9 mouse cellular contexts compared by ENCODE assay signal in the genomic region with DNA sequence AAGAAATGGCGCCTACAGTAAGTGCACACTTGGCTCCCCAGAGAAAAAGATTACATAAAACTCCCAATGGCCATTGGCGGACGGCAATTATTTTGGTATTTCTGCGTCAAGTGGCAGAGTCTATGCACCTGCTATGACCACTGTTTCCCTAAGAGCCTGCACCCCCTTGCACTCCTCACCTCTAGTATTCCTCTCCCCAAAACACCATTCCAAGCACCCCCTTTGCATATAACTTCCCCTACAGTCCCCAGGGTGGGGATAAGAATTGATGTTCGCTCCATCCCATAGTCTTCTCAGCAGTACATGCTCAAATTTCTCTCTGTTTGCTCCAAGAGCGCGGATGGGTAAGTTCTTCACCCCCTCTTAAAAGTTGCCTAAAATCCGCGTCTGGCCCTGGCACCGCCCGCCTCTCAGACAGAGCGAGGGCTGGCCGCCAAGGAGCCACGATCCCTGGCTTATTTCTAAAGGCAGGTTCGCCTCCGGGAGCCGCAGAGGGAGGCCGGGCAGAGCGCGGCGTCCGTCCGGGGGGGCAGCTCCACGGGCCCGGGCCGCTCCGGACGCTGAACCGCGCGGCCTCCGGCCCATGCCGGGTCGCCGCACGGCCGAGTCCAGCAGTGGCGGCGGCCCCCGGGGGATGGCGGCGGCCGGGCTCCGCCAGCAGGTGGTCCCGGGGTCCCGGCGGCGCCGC. TPM values are rescaled to one million over a fixed set of nuclear protein-coding genes. Genes with fewer than 3 reads are reported as not detected.
DNase-seq lines count a peak whose midpoint lies in the region; ATAC-seq lines count a peak whose summit lies in the region.
"Had no signal": no experiment of that assay in that cellular context is flagged by ENCODE, and none has a peak within 500 bp of the region (broad histone marks: within the 10 kb centered on the region; RNA-seq: fewer than 3 reads in every experiment).

No protein-coding gene starts in this region.

- H3K9ac ChIP-seq in forebrain, embryonic 16.5 days (replicated peaks; ENCODE audit: low read depth, low read length) = peak overlapping the region; percentile 79
- H3K9ac ChIP-seq in hindbrain, embryonic 12.5 days = peak overlapping the region; percentile 84
- H3K9ac ChIP-seq in liver, embryonic 11.5 days (ENCODE audit: low read depth, low read length) = peak overlapping the region; percentile 56; the same call in 1 of the 2 replicates
- peak overlapping the region; percentile 86 for H3K9ac ChIP-seq in neural tube, embryonic 13.5 days

- H3K4me1 ChIP-seq in brown adipose tissue, adult 24 weeks (ENCODE audit: control insufficient read depth, insufficient read depth, insufficient read length, low read length) = peaks cover 2% of the 10 kb centered on the region; the same call in 1 of the 2 replicates
- H3K4me1 ChIP-seq in forebrain, embryonic 16.5 days (replicated peaks; ENCODE audit: control insufficient read depth, insufficient read depth, low read length) = peaks cover 13% of the 10 kb centered on the region
- H3K4me1 ChIP-seq in hindbrain, embryonic 12.5 days = peaks cover 5% of the 10 kb centered on the region; the same call in 1 of the 2 replicates
- H3K4me1 ChIP-seq in liver, embryonic 11.5 days (replicated peaks; ENCODE audit: control insufficient read depth, insufficient read depth, low read length) = no peaks in the 10 kb centered on the region
- H3K4me1 ChIP-seq in neural tube, embryonic 13.5 days (replicated peaks) = peaks cover 32% of the 10 kb centered on the region

- peak overlapping the region; percentile 98 for H3K4me2 ChIP-seq in forebrain, embryonic 16.5 days (ENCODE audit: low read length)
- peak overlapping the region; percentile 93 for H3K4me2 ChIP-seq in hindbrain, embryonic 12.5 days (replicated peaks)
- H3K4me2 ChIP-seq in liver, embryonic 11.5 days = peak overlapping the region; percentile 85
- peak overlapping the region; percentile 80 for H3K4me2 ChIP-seq in neural tube, embryonic 13.5 days

- WGBS in forebrain, embryonic 16.5 days = 2% methylated on average over 43 of the region's 49 CpGs
- 4% methylated on average over 29 of the region's 49 CpGs for WGBS in hindbrain, embryonic 12.5 days
- WGBS in liver, embryonic 11.5 days = 5% methylated on average over 37 of the region's 49 CpGs
- 3% methylated on average over 42 of the region's 49 CpGs for WGBS in neural tube, embryonic 13.5 days

- peak overlapping the region; percentile 99 for H3K4me3 ChIP-seq in brown adipose tissue, adult 24 weeks (ENCODE audit: insufficient read depth, low read depth, low read length)
- H3K4me3 ChIP-seq in forebrain, embryonic 16.5 days (replicated peaks; ENCODE audit: low read length) = peak overlapping the region; percentile 82
- peak overlapping the region; percentile 83 for H3K4me3 ChIP-seq in hindbrain, embryonic 12.5 days
- H3K4me3 ChIP-seq in liver, embryonic 11.5 days (ENCODE audit: low read depth, low read length) = peak overlapping the region; percentile 68
- peak overlapping the region; percentile 82 for H3K4me3 ChIP-seq in neural tube, embryonic 13.5 days

- DNase-seq in layer of hippocampus, postnatal 10 days (ENCODE audit: low spot score in 2 of 2) = peak; percentile 20 to 43
- no peak for DNase-seq in layer of hippocampus, adult 9-10 months (ENCODE audit: low spot score)
- DNase-seq in liver, embryonic 11.5 days (ENCODE audit: low spot score) = peak; percentile 50

- H3K27me3 ChIP-seq in forebrain, embryonic 16.5 days (replicated peaks; ENCODE audit: control insufficient read depth, insufficient read depth, low read length) = no peaks in the 10 kb centered on the region; the same call in 1 of the 2 replicates
- peaks cover 18% of the 10 kb centered on the region for H3K27me3 ChIP-seq in hindbrain, embryonic 12.5 days
- peaks cover 48% of the 10 kb centered on the region for H3K27me3 ChIP-seq in liver, embryonic 11.5 days (replicated peaks; ENCODE audit: control insufficient read depth, insufficient read depth, low read length)
- H3K27me3 ChIP-seq in neural tube, embryonic 13.5 days = peaks cover 13% of the 10 kb centered on the region

- H3K27ac ChIP-seq in brown adipose tissue, adult 24 weeks (replicated peaks; ENCODE audit: low read depth, low read length) = peak overlapping the region; percentile 53
- H3K27ac ChIP-seq in forebrain, embryonic 16.5 days (ENCODE audit: low read length) = no peak overlapping the region
- H3K27ac ChIP-seq in hindbrain, embryonic 12.5 days = no peak overlapping the region; the same call in 1 of the 2 replicates
- H3K27ac ChIP-seq in liver, embryonic 11.5 days (ENCODE audit: low read depth, low read length) = no peak overlapping the region
- peak overlapping the region; percentile 86 for H3K27ac ChIP-seq in neural tube, embryonic 13.5 days (replicated peaks)

- no peaks in the 10 kb centered on the region for H3K36me3 ChIP-seq in forebrain, embryonic 16.5 days (ENCODE audit: control insufficient read depth, insufficient read depth)
- no peaks in the 10 kb centered on the region for H3K36me3 ChIP-seq in hindbrain, embryonic 12.5 days
- H3K36me3 ChIP-seq in liver, embryonic 11.5 days (ENCODE audit: control insufficient read depth, insufficient read depth, low read length) = no peaks in the 10 kb centered on the region
- no peaks in the 10 kb centered on the region for H3K36me3 ChIP-seq in neural tube, embryonic 13.5 days
- H3K36me3 ChIP-seq: G1E had no signal

- peak; percentile 71 for ATAC-seq in forebrain, embryonic 16.5 days
- ATAC-seq in hindbrain, embryonic 12.5 days (ENCODE audit: low FRiP score) = peak; percentile 70
- ATAC-seq in liver, embryonic 11.5 days (replicated peaks; ENCODE audit: low FRiP score) = peak; percentile 51
- ATAC-seq in neural tube, embryonic 13.5 days (ENCODE audit: low read depth) = peak; percentile 80
- no peak for ATAC-seq in activated CD4-positive, CD25-positive, alpha-beta regulatory T cell, adult 4 months

- H3K9me3 ChIP-seq in forebrain, embryonic 16.5 days (ENCODE audit: control insufficient read depth, low read length) = no peaks in the 10 kb centered on the region
- no peaks in the 10 kb centered on the region for H3K9me3 ChIP-seq in hindbrain, embryonic 12.5 days (replicated peaks)
- no peaks in the 10 kb centered on the region for H3K9me3 ChIP-seq in liver, embryonic 11.5 days (ENCODE audit: control insufficient read depth, low read length)
- no peaks in the 10 kb centered on the region for H3K9me3 ChIP-seq in neural tube, embryonic 13.5 days

RNA-seq across cellular contexts. Expression of a gene that starts 0.4 kb away (rescaled TPM):
- total RNA-seq in layer of hippocampus, postnatal 10 days (2021) = 1 to 10 TPM; 2.4 to 3.1 TPM
- polyA plus RNA-seq in brown adipose tissue, adult 24 weeks (2012; ENCODE audit: insufficient read depth, insufficient read length, missing spikeins) = 4.5 and 6.7 TPM in 2 replicates
- 2.0 and 2.7 TPM in 2 replicates for polyA plus RNA-seq in forebrain, embryonic 16.5 days (2015; fragmentation: Nextera tagmentation; extraction: Ambion mirVana)
- polyA plus RNA-seq in hindbrain, embryonic 12.5 days (2016; fragmentation: Nextera tagmentation; extraction: Ambion mirVana) = 5.7 and 6.4 TPM in 2 replicates
- polyA plus RNA-seq in liver, embryonic 11.5 days (2014; fragmentation: Nextera tagmentation; extraction: Ambion mirVana) = 2.4 TPM in 2 replicates
- 6.2 and 7.1 TPM in 2 replicates for polyA plus RNA-seq in neural tube, embryonic 13.5 days (2015; fragmentation: Nextera tagmentation; extraction: Ambion mirVana)
- not detected for polyA plus RNA-seq in activated CD4-positive, CD25-positive, alpha-beta regulatory T cell, adult 4 months (2017; shearing (Covaris generic))
- polyA plus RNA-seq: G1E had no signal

Comparison
In these comparisons a context has a peak if more than half of its experiments do, and no peak if none do; other contexts are left out.
1. H3K27ac ChIP-seq: peak in brown adipose tissue, adult 24 weeks (single experiment) and neural tube, embryonic 13.5 days (single experiment); none in forebrain, embryonic 16.5 days (single experiment), hindbrain, embryonic 12.5 days (single experiment) and liver, embryonic 11.5 days (single experiment).
2. Peak in every context shown above with its lines, with median percentiles within 50 percentile points of each other: H3K4me3 ChIP-seq, H3K4me2 ChIP-seq and H3K9ac ChIP-seq.